Mouse (Mus musculus) liver, adult 2 months (tissue): ENCODE measurements at regions not wholly inside any gene's neighbourhood (a gene's known extent, or its start where the extent isn't known, plus 50 kb on each side); places are given as distances from the start of the nearest gene placed in this dataset.

Source experiments
- CTCF ChIP-seq: fragments of 200-500 bp; IDR thresholded peaks from 2 replicates; pipeline ENCODE4 v1.5.1; 2011; ENCODE audit warnings: low read depth, low read length, control low read depth
- POLR2A ChIP-seq: fragments of 200-500 bp; IDR thresholded peaks from 2 replicates; pipeline ENCODE4 v1.6.1; 2011; ENCODE audit warnings: low read length, control low read depth; ENCODE audit not compliant: insufficient read depth; ENCODE audit errors: extremely low read depth

DNA sequence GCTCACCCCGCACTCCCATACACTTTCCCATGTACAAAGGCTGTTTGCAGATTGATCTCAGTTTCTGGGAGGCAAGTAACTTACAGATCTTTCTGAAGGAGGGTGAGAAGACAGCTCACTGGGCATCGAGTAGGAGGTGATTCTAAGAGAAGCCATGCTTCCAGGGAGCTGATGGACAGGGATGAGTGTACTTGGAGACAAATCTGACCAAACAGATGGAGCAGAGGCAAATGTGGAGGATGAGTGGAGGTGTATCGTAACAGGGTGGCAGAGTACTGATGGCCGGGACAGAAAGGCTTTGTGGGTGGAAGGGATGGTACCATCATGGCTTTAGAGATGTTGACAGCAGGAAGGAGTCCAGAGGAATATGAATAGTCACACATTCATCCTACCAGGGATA lies 212.4 kb downstream of the Fam84a start:
- TF ChIP-seq CTCF: no peak
- TF ChIP-seq POLR2A: no peak
